Mouse (Mus musculus) stomach, postnatal 0 days (tissue): Measurements from ENCODE around the gene Rsph9. TPM values are rescaled to one million over a fixed set of nuclear protein-coding genes. Genes with fewer than 3 reads are reported as not detected.

Experiments used
- ATAC-seq: fragments of 200-750 bp; cut with Nextera tagmentation; 2 replicates; pipeline ENCODE4 v1.8.0; 2017; ENCODE audit not compliant: low FRiP score, low TSS enrichment
- DNase-seq: peaks from one replicate; pipeline ENCODE4 v3.0.0-alpha.2; 2016; ENCODE audit warnings: low spot score
- H3K27ac ChIP-seq: fragments of 300-500 bp; sonication (generic); replicated peaks from 2 replicates; pipeline ENCODE4 v1.5.1; 2014; ENCODE audit warnings: mild to moderate bottlenecking, control low read depth
- H3K27me3 ChIP-seq: fragments of 300-500 bp; sonication (generic); 2 replicates; pipeline ENCODE4 v1.6.1; 2014; ENCODE audit warnings: low read length; ENCODE audit not compliant: control insufficient read depth, insufficient read depth
- H3K36me3 ChIP-seq: fragments of 300-500 bp; sonication (generic); 2 replicates; pipeline ENCODE4 v1.6.1; 2014; ENCODE audit warnings: low read length, mixed read lengths; ENCODE audit not compliant: control insufficient read depth, insufficient read depth
- H3K4me1 ChIP-seq: fragments of 300-500 bp; sonication (generic); replicated peaks from 2 replicates; pipeline ENCODE4 v1.6.1; 2014; ENCODE audit warnings: antibody characterized with exemption; ENCODE audit not compliant: control insufficient read depth, insufficient read depth
- H3K4me2 ChIP-seq: fragments of 300-500 bp; sonication (generic); replicated peaks from 2 replicates; pipeline ENCODE4 v1.6.1; 2014; ENCODE audit warnings: low read depth, mild to moderate bottlenecking, control low read depth, moderate library complexity
- H3K4me3 ChIP-seq: fragments of 300-500 bp; sonication (generic); 2 replicates; pipeline ENCODE4 v1.5.1; 2014; ENCODE audit warnings: low read depth, low read length, control low read depth
- H3K9ac ChIP-seq: fragments of 300-500 bp; sonication (generic); 2 replicates; pipeline ENCODE4 v1.6.1; 2014; ENCODE audit warnings: mild to moderate bottlenecking, low read length, control low read depth, mixed read lengths
- H3K9me3 ChIP-seq: fragments of 300-500 bp; sonication (generic); 2 replicates; pipeline ENCODE4 v1.6.1; 2016; ENCODE audit warnings: low read length; ENCODE audit not compliant: control insufficient read depth
- CTCF ChIP-seq: IDR thresholded peaks from 2 replicates; pipeline ENCODE4 v1.5.1; 2016; ENCODE audit warnings: antibody characterized with exemption, low read depth, mild to moderate bottlenecking, moderate library complexity
- EP300 ChIP-seq: optimal IDR thresholded peaks from 2 replicates; pipeline ENCODE3; 2016; ENCODE audit warnings: antibody characterized with exemption
- WGBS: fragments of 180-500 bp; shearing (Covaris S2); extraction: QIAGEN DNeasy Blood & Tissue Kit; methylation state at CpG from one replicate; pipeline ENCODE4 v1.1.7; 2014; 5-methylcytosine and 5-hydroxymethylcytosine counted together
- polyA plus RNA-seq: library from polyadenylated mRNA; unstranded; fragments of >200 nt; fragmentation: Nextera tagmentation; extraction: Ambion mirVana; gene quantifications from 2 replicates; pipeline ENCODE4 v1.2.1, GENCODE M21; 2015

Rsph9 gene
- polyA plus RNA-seq, 1 experiment from 2014 or later = 13.1 TPM

- Histone ChIP-seq H3K27ac (no peak overlapping the region), H3K27me3 (no peaks in the 10 kb centered on the region), H3K9ac (no peak overlapping the region), H3K4me3 (no peak overlapping the region), H3K9me3 (no peaks in the 10 kb centered on the region), H3K36me3 (no peaks in the 10 kb centered on the region), H3K4me2 (no peak overlapping the region), H3K4me1 (peaks cover 5% of the 10 kb centered on the region; the same call in 1 of the 2 replicates)
- 72% methylated on average over 7 of the region's 7 CpGs for WGBS
- DNase-seq (no peak), ATAC-seq (no peak)
- no peak for TF ChIP-seq EP300
- no peak for TF ChIP-seq CTCF
Measured at GRCm38 (mm10) chr17:46080388-46080787, 63.6 kb downstream of the Rsph9 start.

- 73% methylated on average over 2 of the region's 2 CpGs for WGBS
- no peaks in the 10 kb centered on the region for H3K36me3 ChIP-seq
Measured at GRCm38 (mm10) chr17:46079037-46079436, 65.0 kb downstream of the Rsph9 start.

GRCm38 (mm10) chr17:46077921-46078534 is 66.0 kb downstream of the Rsph9 start:
- no peak overlapping the region for H3K4me2 ChIP-seq
- no peaks in the 10 kb centered on the region for H3K27me3 ChIP-seq
- H3K4me3 ChIP-seq = no peak overlapping the region
- no peak for ATAC-seq
- DNase-seq = no peak
- no peak overlapping the region for H3K9ac ChIP-seq
- no peaks in the 10 kb centered on the region for H3K9me3 ChIP-seq
- no peak overlapping the region for H3K27ac ChIP-seq
- 85% methylated on average over 12 of the region's 12 CpGs for WGBS
- no peak for TF ChIP-seq CTCF
- TF ChIP-seq EP300 = no peak
- 0 out of 2 replicates have a peak, but pooled peaks cover 2% of the 10 kb centered on the region for H3K4me1 ChIP-seq
- H3K36me3 ChIP-seq = no peaks in the 10 kb centered on the region

More at GRCm38 (mm10) chr17:46079037-46079436, 65.0 kb downstream of the Rsph9 start:
- H3K4me3 ChIP-seq = no peak overlapping the region
- TF ChIP-seq CTCF = peak; percentile 33; the same call in 1 of the 2 replicates
- TF ChIP-seq EP300 = no peak
- no peak overlapping the region for H3K27ac ChIP-seq
- H3K4me1 ChIP-seq = peaks cover 3% of the 10 kb centered on the region; the same call in 1 of the 2 replicates
- H3K4me2 ChIP-seq = no peak overlapping the region
- H3K27me3 ChIP-seq = no peaks in the 10 kb centered on the region
- DNase-seq = no peak
- H3K9ac ChIP-seq = no peak overlapping the region
- ATAC-seq = no peak
- no peaks in the 10 kb centered on the region for H3K9me3 ChIP-seq

GRCm38 (mm10) chr17:46076260-46076551 is 67.8 kb downstream of the Rsph9 start:
- Histone ChIP-seq H3K4me2 (no peak overlapping the region), H3K27ac (no peak overlapping the region), H3K9ac (no peak overlapping the region), H3K9me3 (no peaks in the 10 kb centered on the region), H3K4me1 (0 out of 2 replicates have a peak, but pooled peaks cover 2% of the 10 kb centered on the region), H3K27me3 (no peaks in the 10 kb centered on the region), H3K36me3 (no peaks in the 10 kb centered on the region), H3K4me3 (no peak overlapping the region)
- 43% methylated on average over 1 of the region's 1 CpGs for WGBS
- DNase-seq (no peak), ATAC-seq (no peak; the same call in 1 of the 2 replicates)
- TF ChIP-seq CTCF (no peak), EP300 (no peak)

- Histone ChIP-seq H3K36me3 (no peaks in the 10 kb centered on the region), H3K4me1 (0 out of 2 replicates have a peak, but pooled peaks cover 2% of the 10 kb centered on the region), H3K9me3 (no peaks in the 10 kb centered on the region), H3K4me3 (no peak overlapping the region), H3K9ac (no peak overlapping the region), H3K27ac (no peak overlapping the region), H3K4me2 (no peak overlapping the region), H3K27me3 (no peaks in the 10 kb centered on the region)
- DNase-seq = peak; percentile 63
- 71% methylated on average over 5 of the region's 5 CpGs for WGBS
- peak; percentile 56 for ATAC-seq
- TF ChIP-seq EP300 (no peak), CTCF (no peak)
Measured at GRCm38 (mm10) chr17:46075551-46076259, 68.3 kb downstream of the Rsph9 start.

- Histone ChIP-seq H3K27ac (peak overlapping the region; percentile 45; the same call in 1 of the 2 replicates), H3K4me3 (no peak overlapping the region), H3K9me3 (no peaks in the 10 kb centered on the region), H3K36me3 (no peaks in the 10 kb centered on the region), H3K4me1 (0 out of 2 replicates have a peak, but pooled peaks cover 2% of the 10 kb centered on the region), H3K27me3 (no peaks in the 10 kb centered on the region), H3K4me2 (no peak overlapping the region), H3K9ac (no peak overlapping the region)
- DNase-seq (peak; percentile 65), ATAC-seq (peak; percentile 9; the same call in 1 of the 2 replicates)
- 55% methylated on average over 3 of the region's 3 CpGs for WGBS
- TF ChIP-seq CTCF = peak; percentile 75
- TF ChIP-seq EP300 = no peak
Measured at GRCm38 (mm10) chr17:46075116-46075485, 68.9 kb downstream of the Rsph9 start.
